Mouse (Mus musculus) ovary, postnatal 10 days (tissue): ENCODE results near the gene Prkacb.

Experiments
- DNase-seq: peaks from one replicate; pipeline ENCODE4 v3.0.0; 2022; ENCODE audit warnings: low spot score

Prkacb gene

DNA sequence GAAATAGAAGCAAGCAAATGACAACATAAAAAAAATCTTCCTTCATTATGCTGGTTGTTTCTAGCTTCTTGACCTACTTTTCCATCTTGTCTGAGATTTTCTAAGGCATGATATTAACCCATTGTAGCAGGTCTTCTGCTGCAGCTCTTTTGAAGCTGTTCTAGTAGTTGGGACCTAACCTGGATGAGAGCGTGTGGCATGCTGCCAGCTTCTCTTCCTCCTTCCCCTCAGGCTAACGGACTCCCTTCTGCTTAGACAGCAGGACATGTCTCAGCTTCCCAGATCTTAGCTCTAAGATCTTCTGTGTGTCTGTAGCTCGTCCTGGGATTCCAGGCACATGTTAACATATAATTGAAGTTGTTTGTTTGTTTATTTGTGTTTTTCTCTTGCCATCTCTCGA lies 93.1 kb downstream of the Prkacb start:
- DNase-seq: no peak

DNA sequence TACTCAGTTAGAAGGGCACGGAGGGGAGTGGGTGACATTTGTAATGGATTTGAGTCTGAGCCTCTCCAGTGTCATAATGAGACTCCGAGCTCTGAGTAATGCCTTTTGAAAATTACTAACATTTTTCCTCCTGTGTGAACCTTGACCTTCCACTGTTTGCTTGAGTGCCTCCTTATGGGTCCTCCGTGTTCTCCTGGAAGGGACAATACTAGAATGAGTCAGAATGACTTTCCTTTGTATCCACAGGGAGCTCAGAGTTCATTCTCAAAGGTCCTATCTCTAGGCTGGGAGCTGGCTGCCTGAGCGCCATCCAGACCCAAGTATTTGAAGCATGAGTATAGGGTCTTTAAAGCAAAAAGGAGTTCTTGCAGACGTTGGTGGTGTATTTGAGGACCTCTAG lies 94.5 kb downstream of the Prkacb start:
- no peak for DNase-seq

DNA sequence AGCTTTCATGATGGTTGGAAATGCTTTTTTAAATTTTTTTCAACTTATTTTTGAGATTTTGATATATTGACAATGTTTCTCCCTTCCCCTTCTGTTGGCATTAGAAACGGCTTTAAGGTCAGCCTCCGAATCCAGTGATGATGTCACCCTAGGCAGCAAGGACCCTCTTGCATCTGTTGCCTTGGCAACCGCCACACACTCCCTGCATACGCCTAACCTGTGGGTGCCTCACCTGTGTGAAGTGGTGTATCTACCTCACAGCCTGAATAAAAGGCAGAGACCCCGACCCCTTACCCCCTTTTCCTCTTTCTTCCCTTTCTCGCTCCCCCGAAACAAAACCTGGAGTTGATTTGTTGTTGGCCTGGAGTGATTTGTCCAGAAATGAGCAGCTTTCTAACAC lies 100.5 kb downstream of the Prkacb start:
- no peak for DNase-seq

DNA sequence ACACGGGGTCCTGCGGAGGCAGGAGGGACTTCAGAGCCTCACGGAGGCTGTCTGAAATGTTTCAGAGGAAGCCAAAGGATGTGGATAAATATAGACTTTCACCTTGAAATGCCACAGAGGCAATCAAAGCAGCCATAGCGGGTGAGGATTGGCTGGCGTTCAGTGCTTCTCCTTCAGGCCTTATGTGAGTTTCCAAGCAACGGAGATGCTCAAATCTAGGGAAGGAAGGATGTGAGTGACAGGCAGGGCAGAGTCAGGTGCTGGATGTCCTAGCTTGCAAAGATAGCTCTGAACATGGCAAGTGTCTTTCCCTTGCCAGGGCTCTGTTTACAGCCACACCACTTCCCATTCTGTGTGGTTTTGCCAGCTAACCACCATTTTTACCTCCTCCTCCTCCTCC lies 101.2 kb downstream of the Prkacb start:
- DNase-seq: no peak

DNA sequence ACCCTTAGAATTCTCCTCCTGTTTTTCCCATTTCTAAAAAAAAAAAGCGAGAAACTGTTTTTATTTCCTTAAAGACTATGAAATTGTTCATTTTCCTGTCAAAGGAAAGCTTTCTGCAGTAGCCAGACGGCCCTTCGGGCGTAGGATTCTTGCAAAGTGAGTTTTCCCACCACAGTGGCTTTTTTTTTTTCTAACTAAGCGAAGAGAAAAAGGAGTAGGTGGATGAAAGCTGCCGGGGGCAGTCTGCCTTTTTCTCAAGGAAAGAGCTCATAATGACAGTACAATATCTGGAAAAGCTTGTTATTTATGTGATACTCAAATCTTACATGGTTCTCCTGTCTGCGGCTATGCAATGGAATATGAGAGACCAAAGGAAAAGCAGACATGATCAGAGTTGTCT lies 101.7 kb downstream of the Prkacb start:
- DNase-seq: no peak

DNA sequence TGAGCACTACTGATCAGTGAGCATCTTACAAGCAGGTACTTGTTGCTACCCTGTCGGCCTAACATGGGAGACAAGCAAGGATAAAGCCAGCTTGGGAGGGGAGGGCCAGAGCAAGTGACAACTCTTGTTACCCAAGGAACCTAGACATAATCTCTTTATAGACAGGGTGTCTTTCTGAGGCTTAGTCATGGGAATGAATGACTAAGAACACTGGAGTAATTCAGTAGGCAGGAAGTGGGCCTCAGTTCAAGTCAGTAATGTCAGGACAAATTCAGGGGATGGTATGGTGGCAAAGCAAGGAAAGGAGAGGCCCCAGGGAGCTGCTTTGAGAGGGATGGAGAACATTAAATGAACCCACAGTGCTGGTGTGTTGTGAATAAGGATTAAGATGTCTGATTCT lies 103.7 kb downstream of the Prkacb start:
- no peak for DNase-seq

DNA sequence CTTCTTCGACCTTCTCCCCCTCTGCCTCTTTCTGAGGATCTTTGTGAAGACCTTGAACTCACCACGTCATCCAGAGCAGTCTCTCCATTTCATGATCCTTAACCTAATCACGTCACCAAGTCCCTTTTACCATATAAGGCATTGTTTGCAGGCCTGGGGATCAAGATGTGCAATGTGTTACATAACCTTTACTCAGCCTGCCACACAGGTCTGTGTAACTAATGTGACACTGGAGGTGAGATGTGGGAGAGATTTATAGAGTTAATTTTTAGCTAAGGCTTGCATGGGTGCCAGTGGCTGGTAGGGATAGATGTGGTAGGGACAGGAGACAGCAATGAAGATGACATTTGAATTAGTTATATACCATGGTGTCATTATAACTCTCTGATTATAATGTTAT lies 104.4 kb downstream of the Prkacb start:
- no peak for DNase-seq

DNA sequence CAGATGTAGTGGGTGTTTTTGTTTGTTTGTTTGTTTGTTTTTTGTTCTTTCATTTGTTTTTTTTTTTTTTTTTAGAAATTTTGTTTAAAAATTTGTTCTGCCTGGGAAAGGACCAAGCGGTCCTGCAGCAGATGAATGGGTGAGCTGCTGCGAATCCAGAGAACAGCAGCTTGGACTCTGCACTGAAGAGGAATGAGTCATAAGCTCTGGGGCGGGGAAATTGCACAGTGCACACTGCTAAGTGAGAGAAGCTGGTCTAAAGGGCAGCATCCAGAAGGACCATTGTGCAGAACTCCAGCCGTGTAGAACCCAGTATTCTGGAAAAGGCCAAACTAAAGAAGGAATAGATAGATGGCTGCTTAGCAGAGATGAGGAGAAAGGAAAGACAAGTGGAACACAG lies 108.7 kb downstream of the Prkacb start:
- DNase-seq: no peak

DNA sequence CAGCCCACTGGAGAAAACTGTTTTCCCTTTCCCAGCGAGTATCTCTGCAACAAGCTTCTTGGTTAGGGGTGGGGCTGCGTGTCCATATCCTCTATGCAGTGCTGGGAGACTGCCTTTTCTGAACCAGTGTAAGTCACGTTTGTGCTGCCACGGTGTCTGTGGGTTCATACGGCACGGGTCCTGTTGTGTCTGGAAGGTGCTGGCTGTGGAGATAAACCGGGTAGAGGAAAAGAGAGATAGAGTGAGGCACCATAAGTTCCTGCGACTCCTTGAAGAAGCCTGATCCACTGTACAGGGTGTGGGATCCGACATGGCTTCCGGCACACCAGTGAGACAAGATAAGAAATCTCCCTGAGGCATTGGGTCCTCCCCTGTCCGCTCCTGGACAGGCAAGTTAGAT lies 112.7 kb downstream of the Prkacb start:
- no peak for DNase-seq

DNA sequence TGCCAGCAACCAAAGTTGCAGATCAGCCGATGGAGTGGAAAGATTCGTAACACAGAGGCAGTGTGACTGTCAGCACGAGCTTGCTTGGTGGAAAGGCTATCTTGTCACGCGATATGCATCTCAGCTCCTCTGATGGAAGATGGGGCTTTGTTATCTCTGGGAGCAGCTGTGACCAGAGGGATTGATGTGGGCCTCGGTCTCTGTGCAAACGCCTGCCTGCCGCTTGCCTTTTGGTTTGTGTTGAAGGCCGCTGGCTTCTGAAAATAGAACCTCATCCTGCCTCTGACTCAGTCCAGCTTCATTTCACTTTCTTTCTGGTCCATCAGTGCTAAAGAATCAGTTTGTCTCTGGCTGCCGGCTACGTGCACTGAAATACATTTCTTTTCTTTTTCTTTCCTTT lies 113.8 kb downstream of the Prkacb start:
- DNase-seq: no peak

DNA sequence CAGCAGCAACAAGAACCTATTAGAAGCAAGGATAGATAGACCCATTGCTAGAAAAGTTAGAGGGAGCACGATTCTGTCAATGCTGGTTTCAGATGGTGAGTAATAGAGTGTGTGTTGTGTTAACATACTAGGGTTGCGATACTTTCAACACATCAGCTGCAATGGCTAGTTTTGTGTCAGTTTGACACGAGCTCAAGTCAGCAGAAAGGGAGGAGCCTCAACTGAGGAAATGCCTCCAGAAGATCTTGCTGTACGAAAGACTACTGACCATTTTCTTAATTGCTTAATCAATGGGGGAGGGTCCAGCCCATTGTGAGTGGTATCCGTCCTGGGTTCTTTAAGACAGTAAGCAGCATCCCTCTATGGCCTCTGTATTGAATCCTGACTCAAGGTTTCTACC lies 120.2 kb downstream of the Prkacb start:
- DNase-seq: no peak

DNA sequence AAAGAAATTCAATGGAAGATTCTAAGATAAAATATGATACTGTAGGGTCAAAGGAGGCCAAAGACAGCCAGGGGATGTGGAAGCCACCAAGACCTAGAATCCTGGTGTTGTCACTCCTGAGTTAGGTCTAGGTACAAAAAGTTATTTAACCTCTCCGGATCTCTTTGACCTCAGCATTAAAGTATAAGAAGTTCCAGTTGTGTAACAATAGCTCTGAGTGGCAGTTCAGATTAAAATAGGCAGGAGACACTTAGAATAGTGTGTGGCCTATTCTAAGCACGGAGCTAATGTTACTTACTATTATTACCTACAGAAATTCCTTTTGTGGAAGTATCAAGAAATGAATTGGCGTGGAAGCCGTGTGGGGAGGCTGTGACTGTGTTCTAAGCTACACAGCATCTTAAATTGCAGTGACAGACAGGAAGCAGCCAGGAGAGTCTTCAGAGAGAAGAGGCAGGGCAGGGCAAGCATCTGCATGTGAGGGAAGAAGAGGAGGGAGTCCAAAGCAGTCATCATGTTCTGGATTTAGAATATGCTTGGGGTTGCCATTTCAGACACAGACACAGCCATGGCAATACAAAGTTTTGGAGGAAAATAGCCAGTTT lies 125.6 kb downstream of the Prkacb start:
- no peak for DNase-seq

DNA sequence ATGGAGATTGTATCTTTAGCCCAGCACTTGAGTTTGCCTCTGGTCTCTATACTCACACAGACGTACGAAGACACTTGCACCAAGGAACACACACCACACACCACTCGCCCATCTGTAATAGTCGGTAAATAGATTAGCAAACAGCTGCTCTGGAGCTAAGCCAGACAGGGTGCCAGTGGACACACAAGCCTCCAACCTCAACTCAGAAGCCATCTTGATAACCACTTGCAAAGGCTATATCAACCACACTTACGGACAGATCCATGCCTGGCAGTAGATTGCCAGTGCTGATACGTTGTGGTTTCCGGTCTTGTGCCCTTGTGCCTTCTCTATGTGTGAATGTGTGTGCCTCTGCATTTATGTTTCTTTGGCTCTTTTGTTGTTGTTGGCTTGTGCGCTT lies 126.4 kb downstream of the Prkacb start:
- DNase-seq: no peak

DNA sequence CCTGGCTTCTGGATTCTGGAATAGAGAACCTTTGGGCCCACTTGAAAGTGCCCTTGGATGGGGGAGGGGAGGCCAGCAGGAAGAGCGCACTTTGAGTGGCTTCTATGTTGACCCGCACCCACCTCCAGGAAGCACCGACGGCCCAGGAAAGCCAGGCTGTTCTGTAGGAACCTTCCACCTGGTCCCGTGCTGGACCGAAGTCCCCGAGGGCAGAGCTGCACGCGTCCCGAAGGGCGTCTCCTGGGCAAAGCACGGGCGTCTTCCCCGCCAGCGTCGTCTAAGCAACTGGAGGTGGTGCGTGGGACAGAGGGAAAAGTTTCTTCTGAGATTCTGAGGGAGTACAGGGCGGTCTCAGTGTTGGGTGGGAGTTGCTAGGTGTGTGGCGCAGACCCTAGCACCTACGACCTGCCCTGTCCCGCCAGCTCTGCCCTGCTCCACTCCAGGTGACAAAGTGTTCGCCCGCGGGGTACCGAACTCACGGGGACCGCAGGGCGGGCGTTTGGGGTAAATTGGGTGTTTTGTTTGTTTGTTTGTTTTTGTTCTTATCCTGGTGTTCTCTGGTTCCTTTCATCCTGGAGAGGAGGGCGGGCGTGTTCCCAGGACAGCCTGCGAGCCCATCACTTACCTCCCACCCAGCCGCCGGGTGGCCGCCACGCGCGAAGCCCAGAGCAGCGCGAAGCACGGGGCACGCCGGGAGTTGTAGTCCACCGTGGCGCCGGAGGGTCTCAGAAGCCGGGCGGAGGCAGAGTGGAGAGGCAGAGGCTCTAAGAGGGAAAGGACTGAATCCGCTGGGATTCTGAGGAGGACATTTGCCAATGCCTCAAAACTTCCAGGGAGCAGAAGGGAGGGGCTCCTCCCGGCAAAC lies 127.7 kb downstream of the Prkacb start, which contains the start of gene Samd13:
Samd13 (minus strand) TSS at position 782 of the 865 bp plus-strand sequence.
- DNase-seq: peak; percentile 51

DNA sequence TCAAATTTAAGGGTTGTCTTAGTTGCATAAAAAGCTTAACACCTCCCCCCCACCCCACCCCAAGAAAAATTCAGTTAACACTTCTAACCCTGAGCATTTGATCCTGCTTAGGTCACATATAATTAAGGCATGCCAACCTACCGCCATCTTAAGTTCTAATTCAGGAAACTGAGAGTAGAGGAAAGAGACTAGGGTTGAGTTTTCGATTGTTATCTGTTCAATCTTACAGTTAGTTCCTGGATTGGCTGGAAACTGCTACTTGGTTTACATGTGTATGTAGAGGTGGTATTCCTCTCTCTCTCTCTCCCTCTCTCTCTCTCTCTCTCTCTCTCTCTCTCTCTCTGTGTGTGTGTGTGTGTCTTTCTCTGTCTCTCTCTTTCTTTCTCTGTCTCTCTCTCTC lies 129.7 kb downstream of the Prkacb start:
- DNase-seq: no peak

DNA sequence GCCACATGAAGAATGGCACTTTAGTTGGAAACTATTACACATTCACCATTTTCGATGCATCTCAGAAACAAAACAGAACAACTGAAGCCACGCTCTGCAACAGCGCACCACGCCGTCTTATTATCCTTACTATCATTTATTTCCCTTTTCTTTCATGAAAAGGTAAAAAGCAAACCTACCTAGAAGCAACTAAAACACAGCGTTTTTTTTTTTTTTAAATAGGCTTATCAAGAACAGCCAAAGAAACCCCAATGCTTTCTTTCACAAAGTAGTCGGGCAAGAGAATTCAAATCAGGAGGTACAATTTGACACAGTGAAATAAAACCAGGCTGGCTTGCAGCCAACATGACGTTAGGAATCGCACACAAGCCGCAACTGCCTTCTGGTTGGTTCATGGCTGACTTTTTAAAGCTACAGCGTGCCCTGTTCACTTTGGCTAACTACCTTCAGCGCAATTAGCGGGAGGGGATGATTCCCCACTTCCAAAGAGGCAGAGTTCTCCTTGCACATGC lies 130.6 kb downstream of the Prkacb start:
- peak; percentile 10 for DNase-seq

DNA sequence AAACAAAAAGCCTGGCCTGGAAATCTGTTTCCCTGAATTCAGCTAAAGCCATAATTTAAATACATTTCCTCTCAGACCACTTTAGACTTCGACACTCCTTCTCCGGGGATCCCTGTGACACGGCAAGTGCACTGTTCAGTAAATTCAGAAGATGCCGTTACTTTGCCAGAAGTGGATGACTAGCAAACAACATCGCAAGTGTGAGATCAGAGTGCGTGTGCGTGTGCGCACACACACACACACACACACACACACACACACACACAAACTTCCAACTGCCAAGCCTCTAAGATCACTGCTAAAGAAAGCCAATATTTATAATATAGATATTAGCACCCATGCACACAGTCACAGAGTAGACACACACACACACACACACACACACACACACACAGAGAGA lies 131.1 kb downstream of the Prkacb start:
- no peak for DNase-seq

DNA sequence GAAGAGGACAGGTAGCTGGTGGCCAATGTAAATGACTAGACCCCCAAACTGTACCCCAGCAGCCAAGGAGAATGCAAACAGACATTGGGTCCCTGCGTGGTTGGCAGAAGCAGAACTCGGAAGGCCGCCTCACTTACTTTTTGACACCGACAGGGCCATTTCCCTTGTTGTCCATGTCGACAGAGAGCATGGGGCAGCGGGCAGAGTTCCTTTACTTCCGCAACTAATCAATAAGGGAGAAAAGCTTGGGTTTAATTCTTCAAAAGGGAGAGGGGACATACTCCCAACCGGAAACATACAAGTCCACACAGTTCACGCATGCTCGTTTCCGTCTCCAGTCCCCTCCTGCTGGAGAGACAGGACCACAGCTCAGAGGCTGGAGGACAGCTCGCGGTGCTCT lies 132.2 kb downstream of the Prkacb start:
- DNase-seq: no peak

DNA sequence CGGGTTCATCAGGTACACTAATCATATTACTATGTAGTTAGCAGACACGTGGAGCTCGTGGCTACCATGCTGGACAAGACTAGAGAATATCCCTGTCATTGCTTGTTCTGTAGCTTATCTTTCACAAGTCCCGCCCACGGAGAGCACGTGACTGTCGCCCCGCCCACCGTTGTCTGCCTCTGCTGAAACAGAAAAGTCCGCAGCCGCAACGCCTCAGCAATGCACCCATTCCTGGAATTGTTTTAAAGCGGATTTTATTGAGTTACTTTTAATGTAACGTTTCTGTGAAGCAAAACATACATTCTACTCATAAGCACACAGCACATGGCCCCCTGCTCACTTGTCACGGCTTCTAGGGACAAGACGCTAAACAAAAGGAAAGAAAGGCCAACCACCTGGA lies 133.1 kb downstream of the Prkacb start:
- no peak for DNase-seq
